ENCODE assay signal across 9 mouse cellular contexts in the genomic region with DNA sequence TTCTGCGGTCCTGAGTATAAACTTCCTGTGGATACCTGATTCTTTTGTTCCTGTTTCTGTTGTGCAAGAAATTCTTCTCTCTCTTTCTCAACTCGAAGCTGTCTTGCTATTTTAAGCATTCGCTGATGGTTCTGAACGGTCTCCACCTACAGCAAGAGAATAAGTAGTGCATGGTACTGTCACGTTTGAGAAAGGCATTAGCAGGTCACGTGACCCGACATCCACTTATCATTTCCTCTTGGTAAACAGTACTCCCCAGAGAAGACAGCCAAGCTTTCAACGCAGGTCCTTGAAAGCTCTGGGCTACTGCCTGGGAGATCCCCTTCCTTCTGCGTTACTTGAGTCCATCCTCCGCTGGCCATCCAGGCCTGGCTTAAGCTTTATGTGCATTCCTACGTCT. TPM values are rescaled to one million over a fixed set of nuclear protein-coding genes. Genes with fewer than 3 reads are reported as not detected.
DNase-seq lines count a peak whose midpoint lies in the region; ATAC-seq lines count a peak whose summit lies in the region.
"Had no signal": no experiment of that assay in that cellular context is flagged by ENCODE, and none has a peak within 500 bp of the region (broad histone marks: within the 10 kb centered on the region; RNA-seq: fewer than 3 reads in every experiment).

No protein-coding gene starts in this region.

- WGBS in forebrain, embryonic 11.5 days: 90% methylated on average over 11 of the region's 11 CpGs
- 91% methylated on average over 11 of the region's 11 CpGs for WGBS in forebrain, embryonic 12.5 days

- H3K9ac ChIP-seq in forebrain, embryonic 11.5 days (ENCODE audit: low read length): no peak overlapping the region
- H3K9ac ChIP-seq in forebrain, embryonic 12.5 days: no peak overlapping the region

- intact Hi-C loops in heart, postnatal 14 days (cut with DNase I): no loop called here

- H3K4me1 ChIP-seq in forebrain, embryonic 11.5 days (replicated peaks; ENCODE audit: control insufficient read depth, insufficient read depth, low read length): no peaks in the 10 kb centered on the region
- H3K4me1 ChIP-seq in forebrain, embryonic 12.5 days: no peaks in the 10 kb centered on the region
- peaks cover 5% of the 10 kb centered on the region; the same call in 1 of the 2 replicates for H3K4me1 ChIP-seq in megakaryocyte, embryonic 14.5 days

- H3K4me2 ChIP-seq in forebrain, embryonic 11.5 days (ENCODE audit: low read depth, low read length, severe bottlenecking): no peak overlapping the region
- H3K4me2 ChIP-seq in forebrain, embryonic 12.5 days: no peak overlapping the region

- DNase-seq in forebrain, embryonic 11.5 days (ENCODE audit: low spot score): peak; percentile 27
- peak; percentile 42 to 61 for DNase-seq in CD8-positive naive resting alpha-beta T cell, adult 2 months (ENCODE audit: low read depth in 2 of 2, low spot score in 2 of 2)
- DNase-seq in heart, postnatal 14 days: peak; percentile 37 to 60
- peak; percentile 44 to 57 for DNase-seq in thymus, postnatal 36 days
- DNase-seq in gastrocnemius, postnatal 4 days (ENCODE audit: low spot score in 2 of 2): no peak
- DNase-seq in cerebellum, postnatal 4 days (ENCODE audit: low spot score in 2 of 2): no peak

- H3K27ac ChIP-seq in forebrain, embryonic 11.5 days (ENCODE audit: low read depth, low read length): no peak overlapping the region
- no peak overlapping the region for H3K27ac ChIP-seq in forebrain, embryonic 12.5 days

- no peaks in the 10 kb centered on the region for H3K27me3 ChIP-seq in forebrain, embryonic 11.5 days (ENCODE audit: control insufficient read depth, insufficient read depth, low read length)
- no peaks in the 10 kb centered on the region for H3K27me3 ChIP-seq in forebrain, embryonic 12.5 days
- peaks cover 7% of the 10 kb centered on the region for H3K27me3 ChIP-seq in megakaryocyte, embryonic 14.5 days (replicated peaks)

- peaks cover 6% of the 10 kb centered on the region for H3K36me3 ChIP-seq in forebrain, embryonic 11.5 days (ENCODE audit: control insufficient read depth, insufficient read depth, low read length)
- peaks cover 76% of the 10 kb centered on the region for H3K36me3 ChIP-seq in forebrain, embryonic 12.5 days (replicated peaks)
- H3K36me3 ChIP-seq in megakaryocyte, embryonic 14.5 days (replicated peaks; ENCODE audit: low read length): no peaks in the 10 kb centered on the region

- H3K4me3 ChIP-seq in forebrain, embryonic 11.5 days (ENCODE audit: low read depth, low read length): no peak overlapping the region
- no peak overlapping the region for H3K4me3 ChIP-seq in forebrain, embryonic 12.5 days (replicated peaks)
- H3K4me3 ChIP-seq in megakaryocyte, embryonic 14.5 days (replicated peaks): peak overlapping the region; percentile 29
- H3K4me3 ChIP-seq: myocyte had no signal

- ATAC-seq in forebrain, embryonic 11.5 days (replicated peaks; ENCODE audit: low FRiP score): no peak
- ATAC-seq in forebrain, embryonic 12.5 days (ENCODE audit: low FRiP score): no peak

- no peaks in the 10 kb centered on the region for H3K9me3 ChIP-seq in forebrain, embryonic 11.5 days (ENCODE audit: control insufficient read depth, low read length)
- no peaks in the 10 kb centered on the region for H3K9me3 ChIP-seq in forebrain, embryonic 12.5 days
- peaks cover 4% of the 10 kb centered on the region; the same call in 1 of the 2 replicates for H3K9me3 ChIP-seq in megakaryocyte, embryonic 14.5 days

RNA-seq across cellular contexts. Expression of a gene that starts 12.1 kb away (rescaled TPM):
- polyA plus RNA-seq in forebrain, embryonic 11.5 days (2014; fragmentation: Nextera tagmentation; extraction: Ambion mirVana): 49.4 TPM in 2 replicates
- polyA plus RNA-seq in forebrain, embryonic 12.5 days (2016; fragmentation: Nextera tagmentation; extraction: Ambion mirVana): 54.7 and 55.6 TPM in 2 replicates
- 10 to 100 TPM; 49.4 to 58.5 TPM for total RNA-seq in heart, postnatal 14 days (2021)
- not detected in 2 replicates for polyA plus RNA-seq in megakaryocyte, embryonic 14.5 days (2012; ENCODE audit: insufficient read depth, low replicate concordance)
- total RNA-seq in gastrocnemius, postnatal 4 days (2021): 10 to 100 TPM; 14.9 to 27.0 TPM

RNA-seq across cellular contexts. Expression of a gene that starts 41.5 kb away (rescaled TPM):
- polyA plus RNA-seq in forebrain, embryonic 11.5 days (2014; fragmentation: Nextera tagmentation; extraction: Ambion mirVana): 0.32 and 0.77 TPM in 2 replicates
- polyA plus RNA-seq in forebrain, embryonic 12.5 days (2016; fragmentation: Nextera tagmentation; extraction: Ambion mirVana): 0.77 and 0.90 TPM in 2 replicates
- total RNA-seq in heart, postnatal 14 days (2021): 1 to 10 TPM; 4.0 to 4.3 TPM
- 2.5 TPM in 1 of 2 replicates, not detected in the other for polyA plus RNA-seq in megakaryocyte, embryonic 14.5 days (2012; ENCODE audit: insufficient read depth, low replicate concordance)
- total RNA-seq in gastrocnemius, postnatal 4 days (2021): 1 to 10 TPM; 5.1 to 6.0 TPM

Comparison
In these comparisons a context has a peak if more than half of its experiments do, and no peak if none do; other contexts are left out.
1. DNase-seq: peak in forebrain, embryonic 11.5 days (single experiment), CD8-positive naive resting alpha-beta T cell, adult 2 months (2 of 2), heart, postnatal 14 days (2 of 2) and thymus, postnatal 36 days (2 of 2); none in gastrocnemius, postnatal 4 days (0 of 2) and cerebellum, postnatal 4 days (0 of 2).
2. RNA of a gene that starts 12.1 kb away (polyA plus RNA-seq): 54.7 to 55.6 TPM in forebrain, embryonic 12.5 days and 49.4 TPM in forebrain, embryonic 11.5 days; not detected in megakaryocyte, embryonic 14.5 days; every median in the first group is over 10 times any median in the second.